In the genomic region with DNA sequence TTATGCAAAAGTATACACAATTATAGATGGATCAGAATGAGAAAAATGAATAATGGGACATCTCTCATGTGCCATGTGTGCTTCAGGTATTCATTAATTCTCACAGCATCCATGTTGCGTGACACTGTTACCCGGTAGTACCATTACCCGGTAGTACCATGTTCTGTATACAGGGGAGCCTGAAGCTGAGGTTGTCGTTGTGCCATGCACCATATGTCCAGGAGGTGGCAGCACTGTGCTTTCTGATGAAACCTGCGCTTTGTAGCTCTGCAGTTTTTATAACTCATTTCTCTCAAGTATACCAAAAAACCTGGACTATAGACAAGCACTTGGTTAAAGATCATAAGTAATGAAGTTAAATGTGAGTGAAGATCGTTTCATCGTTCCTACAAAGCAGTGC, we compare ENCODE assay signal across 8 mouse cellular contexts. TPM values are rescaled to one million over a fixed set of nuclear protein-coding genes. Genes with fewer than 3 reads are reported as not detected.
A peak's percentile ranks its signal among the peaks of the same experiment; 100 is the strongest.
DNase-seq lines count a peak whose midpoint lies in the region; ATAC-seq lines count a peak whose summit lies in the region.

No protein-coding gene starts in this region.

- H3K27ac ChIP-seq in forebrain, embryonic 15.5 days (replicated peaks): no peak overlapping the region
- no peak overlapping the region for H3K27ac ChIP-seq in hindbrain, embryonic 13.5 days

- no peak overlapping the region for H3K4me3 ChIP-seq in forebrain, embryonic 15.5 days
- no peak overlapping the region for H3K4me3 ChIP-seq in hindbrain, embryonic 13.5 days

- no peaks in the 10 kb centered on the region for H3K36me3 ChIP-seq in forebrain, embryonic 15.5 days
- no peaks in the 10 kb centered on the region for H3K36me3 ChIP-seq in hindbrain, embryonic 13.5 days

- ATAC-seq in forebrain, embryonic 15.5 days (replicated peaks): peak; percentile 63; the same call in 1 of the 2 replicates
- peak; percentile 66; the same call in 1 of the 2 replicates for ATAC-seq in hindbrain, embryonic 13.5 days (ENCODE audit: low FRiP score)

- no peak overlapping the region for H3K9ac ChIP-seq in forebrain, embryonic 15.5 days (replicated peaks)
- H3K9ac ChIP-seq in hindbrain, embryonic 13.5 days: no peak overlapping the region

- no peak overlapping the region for H3K4me2 ChIP-seq in forebrain, embryonic 15.5 days (replicated peaks)
- H3K4me2 ChIP-seq in hindbrain, embryonic 13.5 days: no peak overlapping the region

- H3K27me3 ChIP-seq in forebrain, embryonic 15.5 days: no peaks in the 10 kb centered on the region
- no peaks in the 10 kb centered on the region for H3K27me3 ChIP-seq in hindbrain, embryonic 13.5 days

- no peaks in the 10 kb centered on the region for H3K4me1 ChIP-seq in forebrain, embryonic 15.5 days
- no peaks in the 10 kb centered on the region for H3K4me1 ChIP-seq in hindbrain, embryonic 13.5 days (replicated peaks)

- no peaks in the 10 kb centered on the region for H3K9me3 ChIP-seq in forebrain, embryonic 15.5 days
- H3K9me3 ChIP-seq in hindbrain, embryonic 13.5 days: no peaks in the 10 kb centered on the region

- DNase-seq in MEL-GATA-1-ER (ENCODE audit: extremely low read depth, low read depth): peak; percentile 80
- DNase-seq in cerebellum, adult 11 months: peak; percentile 71
- DNase-seq in layer of hippocampus, postnatal 25 days (ENCODE audit: extremely low spot score in 1 of 2, low spot score in 1 of 2): peak; percentile 79 to 98
- DNase-seq in lung, postnatal 25 days (ENCODE audit: low spot score): peak; percentile 72
- peak; percentile 63 for DNase-seq in retina, postnatal 7 days (ENCODE audit: low read depth, low spot score)
- peak; percentile 68 to 83 for DNase-seq in urinary bladder, adult 18-20 months (ENCODE audit: low spot score in 2 of 2)

- 18% methylated on average over 7 of the region's 7 CpGs for WGBS in forebrain, embryonic 15.5 days
- 27% methylated on average over 7 of the region's 7 CpGs for WGBS in hindbrain, embryonic 13.5 days

RNA-seq across cellular contexts. Expression of a gene that starts 14.0 kb away (rescaled TPM):
- polyA plus RNA-seq in forebrain, embryonic 15.5 days (2015; fragmentation: Nextera tagmentation; extraction: Ambion mirVana): 1.5 TPM in 2 replicates
- polyA plus RNA-seq in hindbrain, embryonic 13.5 days (2015; fragmentation: Nextera tagmentation; extraction: Ambion mirVana): 1.9 and 2.4 TPM in 2 replicates
- 1 to 10 TPM; 2.0 to 2.3 TPM for total RNA-seq in layer of hippocampus, postnatal 25 days (2021)

RNA-seq across cellular contexts. Expression of a gene that starts 14.1 kb away (rescaled TPM):
- 4.7 and 5.1 TPM in 2 replicates for polyA plus RNA-seq in forebrain, embryonic 15.5 days (2015; fragmentation: Nextera tagmentation; extraction: Ambion mirVana)
- 6.9 and 7.2 TPM in 2 replicates for polyA plus RNA-seq in hindbrain, embryonic 13.5 days (2015; fragmentation: Nextera tagmentation; extraction: Ambion mirVana)
- 1 to 10 TPM; 4.3 to 5.3 TPM for total RNA-seq in layer of hippocampus, postnatal 25 days (2021)

RNA-seq across cellular contexts. Expression of a gene that starts 32.2 kb away (rescaled TPM):
- 94.8 and 98.6 TPM in 2 replicates for polyA plus RNA-seq in forebrain, embryonic 15.5 days (2015; fragmentation: Nextera tagmentation; extraction: Ambion mirVana)
- polyA plus RNA-seq in hindbrain, embryonic 13.5 days (2015; fragmentation: Nextera tagmentation; extraction: Ambion mirVana): 92.3 and 94.9 TPM in 2 replicates
- 10 to 100 TPM; 49.2 to 53.3 TPM for total RNA-seq in layer of hippocampus, postnatal 25 days (2021)
